Mouse (Mus musculus) heart, adult 2 months (tissue): ENCODE measurements at regions not wholly inside any gene's neighbourhood (a gene's known extent, or its start where the extent isn't known, plus 50 kb on each side); places are given as distances from the start of the nearest gene placed in this dataset.

Experiments used
- DNase-seq, 2 experiments: peaks; one replicate each; pipeline ENCODE4 v3.0.0; 2021
- H3K27ac ChIP-seq: fragments of 200-600 bp; 2 replicates; pipeline ENCODE4 v1.8.1; 2022
- H3K27me3 ChIP-seq: fragments of 200-500 bp; 2 replicates; pipeline ENCODE4 v1.6.1; 2012; ENCODE audit warnings: mild to moderate bottlenecking, low read length, inconsistent platforms, mixed read lengths; ENCODE audit not compliant: control insufficient read depth, insufficient read depth
- H3K36me3 ChIP-seq: fragments of 200-500 bp; 2 replicates; pipeline ENCODE4 v1.6.1; 2012; ENCODE audit warnings: low read length, inconsistent platforms; ENCODE audit not compliant: control insufficient read depth, insufficient read depth
- H3K4me1 ChIP-seq: fragments of 200-500 bp; 2 replicates; pipeline ENCODE4 v1.6.1; 2011; ENCODE audit warnings: low read length; ENCODE audit not compliant: control insufficient read depth, insufficient read depth
- H3K4me3 ChIP-seq: fragments of 200-600 bp; 2 replicates; pipeline ENCODE4 v1.8.1; 2022
- H3K79me2 ChIP-seq: fragments of 200-500 bp; replicated peaks from 2 replicates; pipeline ENCODE4 v1.6.1; 2012; ENCODE audit warnings: mild to moderate bottlenecking, inconsistent platforms, low read length, moderate library complexity, mixed read lengths; ENCODE audit not compliant: control insufficient read depth, insufficient read depth
- H3K9ac ChIP-seq: fragments of 200-500 bp; 2 replicates; pipeline ENCODE4 v1.6.1; 2012; ENCODE audit warnings: low read depth, mild to moderate bottlenecking, control low read depth, inconsistent platforms, low read length, mixed read lengths
- CTCF ChIP-seq: fragments of 200-600 bp; IDR thresholded peaks from 2 replicates; pipeline ENCODE4 v1.8.1; 2022; ENCODE audit warnings: antibody characterized with exemption, mild to moderate bottlenecking, moderate library complexity
- EP300 ChIP-seq: fragments of 200-500 bp; IDR thresholded peaks from 2 replicates; pipeline ENCODE4 v1.6.1; 2011; ENCODE audit warnings: low read depth, low read length, control low read depth; ENCODE audit not compliant: insufficient read depth
- POLR2A ChIP-seq: fragments of 200-500 bp; IDR thresholded peaks from 2 replicates; pipeline ENCODE4 v1.6.1; 2011; ENCODE audit warnings: mild to moderate bottlenecking, low read depth, low read length, control low read depth; ENCODE audit not compliant: insufficient read depth
- WGBS: fragments of 180-500 bp; shearing (Covaris S2); methylation state at CpG from one replicate; pipeline ENCODE4 v1.1.7; 2018; 5-methylcytosine and 5-hydroxymethylcytosine counted together
- intact Hi-C: fragments of 180-260 bp; cut with DNase I; formaldehyde crosslinking; loops from one replicate; pipeline ENCODE4 v1.15.1; 2025

DNA sequence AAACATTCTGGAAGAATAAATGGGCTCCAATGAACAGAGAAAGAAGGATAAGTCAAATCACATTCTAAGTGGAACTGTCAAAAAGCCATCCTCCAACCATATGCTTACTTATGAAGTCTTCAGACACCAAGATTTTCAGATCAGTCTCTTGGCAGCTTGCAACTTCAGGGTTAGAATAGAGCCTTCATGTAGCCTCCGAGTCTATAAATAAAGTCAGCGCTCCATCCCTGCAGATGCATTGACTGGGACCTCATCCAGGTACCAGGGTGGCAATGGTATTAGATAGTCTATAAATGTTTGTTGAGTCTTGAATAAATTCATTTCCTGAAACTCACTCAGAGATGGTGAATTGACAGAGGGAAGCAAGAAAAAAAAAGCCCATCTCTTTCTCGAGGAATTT, 107.2 kb upstream of the Eepd1 start:
- no peaks in the 10 kb centered on the region for H3K36me3 ChIP-seq
- intact Hi-C loops, result no loop called here
- H3K79me2 ChIP-seq, result no peaks in the 10 kb centered on the region
- 62% methylated on average over 3 of the region's 3 CpGs for WGBS
- DNase-seq, result no peak
- TF ChIP-seq CTCF, result no peak
- no peak for TF ChIP-seq EP300
- TF ChIP-seq POLR2A, result no peak
- no peak overlapping the region for H3K27ac ChIP-seq
- no peak overlapping the region for H3K4me3 ChIP-seq
- H3K9ac ChIP-seq, result no peak overlapping the region
- peaks cover 5% of the 10 kb centered on the region for H3K4me1 ChIP-seq
- H3K27me3 ChIP-seq, result no peaks in the 10 kb centered on the region

DNA sequence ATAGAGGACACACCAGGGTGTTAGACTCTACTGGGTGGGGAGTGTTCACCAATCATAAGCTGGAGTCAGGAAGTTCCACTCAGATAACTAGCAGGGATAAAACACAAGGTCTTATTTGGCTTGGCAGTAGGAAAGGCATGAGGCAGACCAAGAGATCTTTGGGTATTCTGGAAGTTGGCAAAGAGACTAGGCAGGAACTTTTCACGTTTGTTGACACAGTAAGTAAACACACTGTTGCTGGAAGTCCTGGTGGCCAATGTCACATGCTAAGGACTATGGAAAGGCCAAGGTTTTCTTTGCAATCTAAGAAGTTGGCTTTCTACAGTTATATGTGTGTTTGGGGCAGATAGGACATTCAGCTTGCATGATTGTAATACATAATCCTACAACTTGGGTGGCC, 105.1 kb upstream of the Eepd1 start:
- no peak for DNase-seq
- Histone ChIP-seq H3K27me3 (no peaks in the 10 kb centered on the region), H3K36me3 (no peaks in the 10 kb centered on the region), H3K27ac (no peak overlapping the region), H3K4me1 (peaks cover 5% of the 10 kb centered on the region), H3K9ac (no peak overlapping the region), H3K4me3 (no peak overlapping the region), H3K79me2 (no peaks in the 10 kb centered on the region)
- intact Hi-C loops, result no loop called here
- 16% methylated on average over 1 of the region's 1 CpGs for WGBS
- TF ChIP-seq POLR2A, result no peak
- no peak for TF ChIP-seq CTCF
- no peak for TF ChIP-seq EP300

DNA sequence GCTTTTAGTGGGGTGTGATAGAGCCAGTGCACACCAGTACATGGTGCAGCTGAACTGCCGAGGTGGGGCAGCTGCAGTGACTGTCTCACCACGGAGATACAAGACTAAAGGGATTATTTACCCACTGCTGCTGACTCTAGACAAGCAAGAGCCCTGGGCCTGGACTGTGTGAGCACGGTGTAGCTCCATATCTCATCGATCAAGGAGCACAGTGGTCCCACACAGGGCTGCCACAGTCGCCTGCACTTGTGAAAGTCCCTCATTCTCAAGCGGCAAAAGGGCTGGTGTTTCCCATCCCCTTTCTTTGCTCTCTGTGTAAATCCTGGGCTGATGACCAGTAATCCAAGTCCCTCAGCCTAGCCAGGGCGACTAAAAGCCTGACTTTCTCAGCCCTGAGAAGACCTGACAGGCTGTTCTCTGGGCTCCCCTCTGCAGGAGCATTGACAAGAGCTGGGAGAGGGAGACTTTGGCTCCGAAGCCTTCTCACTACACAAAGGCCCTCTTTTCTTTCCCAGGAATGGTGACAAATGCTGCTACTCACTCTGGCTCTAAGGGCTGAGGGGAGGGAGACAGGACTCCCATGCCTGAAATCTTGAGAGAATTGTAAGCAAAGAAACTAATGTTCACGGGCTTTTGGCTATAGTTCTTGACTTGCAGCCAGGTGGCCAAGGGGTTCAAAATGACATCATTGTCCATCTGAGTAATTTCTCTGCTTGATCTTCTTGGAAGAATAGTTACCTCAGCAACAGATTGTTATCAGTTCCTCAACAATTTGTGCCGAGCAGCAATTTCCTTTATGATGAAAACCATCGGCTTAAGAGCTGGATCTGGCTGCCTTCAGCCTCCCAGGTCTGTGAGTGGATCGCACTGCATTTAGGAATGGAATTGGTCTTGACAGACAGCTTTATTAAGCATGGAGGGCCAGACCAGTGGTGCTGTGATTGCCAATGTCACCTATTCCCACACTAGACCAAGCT, 103.3 kb upstream of the Eepd1 start:
- no peaks in the 10 kb centered on the region for H3K27me3 ChIP-seq
- no peak overlapping the region; the same call in 1 of the 2 replicates for H3K4me3 ChIP-seq
- peaks cover 5% of the 10 kb centered on the region for H3K4me1 ChIP-seq
- no peaks in the 10 kb centered on the region for H3K36me3 ChIP-seq
- TF ChIP-seq EP300 (no peak), CTCF (no peak), POLR2A (no peak)
- DNase-seq, result peak; percentile 25 to 26
- intact Hi-C loops, result loop anchor here (2.0 kb wide), 1 partner anchor 215 kb away; no protein-coding TSS in a partner anchor
- H3K79me2 ChIP-seq, result no peaks in the 10 kb centered on the region
- WGBS, result 53% methylated on average over 12 of the region's 12 CpGs
- no peak overlapping the region for H3K27ac ChIP-seq
- no peak overlapping the region for H3K9ac ChIP-seq

DNA sequence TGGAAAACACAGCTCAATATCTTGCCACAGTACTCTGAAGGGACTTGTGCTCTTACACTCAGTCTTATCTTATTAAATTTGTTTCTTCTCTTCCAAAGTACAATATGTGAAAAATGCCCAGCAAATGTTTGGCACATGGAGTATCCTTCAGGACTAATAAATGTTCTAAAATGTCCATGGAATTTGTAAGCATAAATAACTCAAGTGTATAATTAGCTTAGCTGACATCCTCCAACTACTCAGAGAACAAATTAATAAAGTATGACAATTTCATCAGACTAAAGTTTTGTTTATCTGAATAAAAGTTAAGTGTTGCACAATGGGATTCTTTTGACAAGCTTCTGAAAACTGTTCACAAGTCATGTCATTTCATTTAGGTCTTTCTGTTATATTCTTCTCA, 96.0 kb upstream of the Eepd1 start:
- H3K4me1 ChIP-seq, result no peaks in the 10 kb centered on the region; the same call in 1 of the 2 replicates
- H3K9ac ChIP-seq, result no peak overlapping the region
- H3K27me3 ChIP-seq, result no peaks in the 10 kb centered on the region
- H3K27ac ChIP-seq, result no peak overlapping the region
- no peaks in the 10 kb centered on the region for H3K36me3 ChIP-seq
- no peaks in the 10 kb centered on the region for H3K79me2 ChIP-seq
- intact Hi-C loops, result no loop called here
- TF ChIP-seq POLR2A (no peak), CTCF (no peak), EP300 (no peak)
- no peak for DNase-seq
- H3K4me3 ChIP-seq, result no peak overlapping the region

DNA sequence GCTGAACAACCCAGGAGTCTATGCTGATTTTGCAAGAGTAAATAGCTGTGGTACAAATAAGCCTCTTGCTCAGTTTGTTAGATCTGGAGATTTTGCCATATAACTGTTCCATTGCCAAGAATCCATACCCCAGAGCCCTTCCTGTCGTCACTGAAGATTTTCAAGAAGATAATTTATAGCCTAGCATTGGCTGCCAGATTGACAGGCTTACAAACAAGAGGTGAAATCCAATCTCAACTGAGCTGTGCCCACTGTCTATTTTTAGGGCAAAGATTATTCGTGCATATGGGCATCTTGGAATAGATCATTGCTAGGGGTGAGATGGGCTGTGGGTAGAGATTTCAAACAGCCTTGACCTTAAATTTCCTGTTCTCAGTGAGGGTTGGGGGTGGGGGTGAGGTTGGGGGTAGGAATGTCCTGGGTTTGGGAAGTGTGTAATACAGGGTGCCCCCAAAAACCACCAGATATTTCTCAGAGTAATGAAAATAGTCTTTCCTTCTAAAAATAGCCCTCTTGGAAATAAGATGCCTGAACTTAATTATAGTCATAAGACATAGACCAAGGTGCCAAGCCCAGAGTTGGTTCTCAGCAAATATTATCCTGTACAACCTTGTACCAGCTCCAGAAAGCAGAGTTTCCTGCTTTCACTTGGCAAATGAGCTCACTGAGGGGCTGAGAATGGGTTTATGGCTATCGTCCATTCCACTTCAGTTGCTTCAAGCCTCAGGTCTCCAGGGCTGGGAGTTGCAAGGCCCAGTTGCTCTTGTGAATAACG, 93.3 kb upstream of the Eepd1 start:
- intact Hi-C loops, result no loop called here
- whole genome bisulfite sequencing, result 55% methylated on average over 4 of the region's 4 CpGs
- H3K27me3 ChIP-seq, result no peaks in the 10 kb centered on the region
- no peaks in the 10 kb centered on the region for H3K36me3 ChIP-seq
- TF ChIP-seq POLR2A (no peak), EP300 (no peak), CTCF (no peak)
- no peaks in the 10 kb centered on the region; the same call in 1 of the 2 replicates for H3K4me1 ChIP-seq
- no peaks in the 10 kb centered on the region for H3K79me2 ChIP-seq
- DNase-seq, result no peak
- H3K27ac ChIP-seq, result peak overlapping the region; percentile 52
- no peak overlapping the region for H3K9ac ChIP-seq
- H3K4me3 ChIP-seq, result no peak overlapping the region

DNA sequence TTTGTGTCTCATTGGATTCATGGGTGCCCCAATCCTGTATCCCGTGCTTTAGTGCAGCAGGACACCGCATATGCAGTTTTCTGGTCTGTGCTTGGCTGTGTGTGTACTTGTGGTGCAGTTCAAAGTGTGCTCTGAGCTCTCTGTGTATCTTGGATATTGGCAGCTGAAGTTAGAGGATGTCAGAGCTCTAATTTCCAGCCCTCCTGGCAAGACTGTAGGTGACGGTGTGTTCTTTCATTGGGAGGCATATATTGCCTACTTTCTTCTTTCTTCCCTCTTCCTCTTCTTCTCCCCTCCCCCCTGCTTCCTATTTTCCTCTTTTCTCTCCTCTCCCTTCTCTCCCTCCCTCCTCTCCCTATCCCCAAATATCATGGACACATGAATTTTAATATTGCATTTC, 92.0 kb upstream of the Eepd1 start:
- 75% methylated on average over 3 of the region's 3 CpGs for WGBS
- TF ChIP-seq EP300 (no peak), CTCF (no peak), POLR2A (no peak)
- no peak overlapping the region for H3K27ac ChIP-seq
- no peaks in the 10 kb centered on the region for H3K27me3 ChIP-seq
- no peak overlapping the region for H3K9ac ChIP-seq
- no peaks in the 10 kb centered on the region for H3K79me2 ChIP-seq
- DNase-seq, result no peak
- H3K36me3 ChIP-seq, result no peaks in the 10 kb centered on the region
- no peak overlapping the region for H3K4me3 ChIP-seq
- no peaks in the 10 kb centered on the region; the same call in 1 of the 2 replicates for H3K4me1 ChIP-seq
- intact Hi-C loops, result no loop called here
